Mouse (Mus musculus): ENCODE data around the gene Nbea. TPM values are rescaled to one million over a fixed set of nuclear protein-coding genes. Genes with fewer than 3 reads are reported as not detected.

Nbea gene
- polyA plus RNA-seq, 1 experiment from 2014 or later, result 13.9 TPM

DNA sequence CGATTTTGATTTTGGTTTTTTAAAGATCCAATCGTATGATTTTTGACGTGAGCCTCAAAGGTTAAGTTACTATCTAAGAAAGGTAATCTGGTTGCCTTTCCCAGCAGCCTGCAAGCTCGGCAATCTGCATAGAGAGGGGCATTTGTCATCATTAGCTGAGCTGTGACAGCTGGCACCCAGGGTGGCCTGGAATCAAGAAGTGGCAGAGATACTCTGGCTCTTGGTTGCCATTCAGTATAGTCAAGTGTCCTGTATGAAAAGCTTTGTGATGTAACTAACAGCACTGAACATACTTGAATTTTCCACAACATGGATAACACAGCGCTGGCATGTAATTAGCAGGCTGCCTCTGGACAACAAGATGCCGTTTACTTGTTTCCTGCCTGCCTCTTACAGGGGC, 409.3 kb downstream of the Nbea start:
- peaks cover 19% of the 10 kb centered on the region for H3K27me3 ChIP-seq (ENCODE audit: insufficient read depth, poor library complexity, severe bottlenecking)
- no peaks in the 10 kb centered on the region for H3K9me3 ChIP-seq
- WGBS, result 49% methylated on average over 6 of the region's 6 CpGs
- no peak for DNase-seq (ENCODE audit: low spot score)
- H3K27ac ChIP-seq, result no peak overlapping the region
- peaks cover 18% of the 10 kb centered on the region; the same call in 1 of the 2 replicates for H3K4me1 ChIP-seq (replicated peaks)
- H3K4me3 ChIP-seq, result no peak overlapping the region
- no peaks in the 10 kb centered on the region for H3K36me3 ChIP-seq

DNA sequence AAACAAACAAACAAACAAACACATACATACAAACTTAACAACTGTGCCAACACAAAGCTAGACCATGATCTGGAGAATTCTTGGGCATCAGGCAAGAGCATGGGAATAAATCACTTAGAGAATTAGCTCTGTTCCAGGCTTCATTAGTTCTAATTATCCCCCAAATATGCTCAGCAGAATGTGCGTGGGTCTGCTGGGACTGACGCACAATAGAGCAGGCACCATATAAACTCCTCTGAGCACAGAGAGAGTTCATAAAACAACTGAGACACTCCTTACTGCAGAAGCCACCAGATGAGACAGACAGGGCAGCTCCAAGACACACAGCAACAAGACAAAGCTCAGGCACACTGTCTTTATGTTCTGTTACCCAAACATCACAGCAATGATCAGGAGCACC, 414.2 kb downstream of the Nbea start:
- H3K9me3 ChIP-seq, result no peaks in the 10 kb centered on the region
- peaks cover under 1% of the 10 kb centered on the region; the same call in 1 of the 2 replicates for H3K27me3 ChIP-seq (ENCODE audit: insufficient read depth, poor library complexity, severe bottlenecking)
- H3K4me3 ChIP-seq, result no peak overlapping the region
- 0 out of 2 replicates have a peak, but pooled peaks cover 4% of the 10 kb centered on the region for H3K4me1 ChIP-seq (replicated peaks)
- 77% methylated on average over 2 of the region's 2 CpGs for WGBS
- no peaks in the 10 kb centered on the region for H3K36me3 ChIP-seq
- no peak overlapping the region for H3K27ac ChIP-seq
- DNase-seq (ENCODE audit: low spot score), result no peak

DNA sequence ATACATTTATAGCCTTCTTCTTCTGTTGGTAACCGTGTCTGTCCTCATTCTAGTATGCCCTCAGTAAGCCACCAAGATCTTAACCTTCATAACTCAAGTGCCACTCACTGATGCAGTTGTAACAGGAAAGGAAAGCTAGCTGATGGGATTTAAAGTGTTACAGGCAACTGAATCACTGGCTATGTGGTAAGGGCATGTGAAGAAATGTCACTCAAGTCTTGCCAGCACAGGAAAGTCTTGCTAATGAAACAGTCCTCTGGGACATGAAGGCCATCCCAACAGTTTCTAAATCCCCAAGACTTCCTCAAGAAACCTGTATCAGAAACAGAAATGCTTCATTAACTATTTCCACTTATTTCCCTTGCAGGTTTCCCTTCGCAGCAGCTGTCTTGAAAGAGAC, 414.8 kb downstream of the Nbea start:
- H3K4me1 ChIP-seq (replicated peaks), result no peaks in the 10 kb centered on the region
- 90% methylated on average over 2 of the region's 2 CpGs for WGBS
- peaks cover 7% of the 10 kb centered on the region for H3K27me3 ChIP-seq (ENCODE audit: insufficient read depth, poor library complexity, severe bottlenecking)
- no peak overlapping the region for H3K27ac ChIP-seq
- no peaks in the 10 kb centered on the region for H3K36me3 ChIP-seq
- H3K4me3 ChIP-seq, result no peak overlapping the region
- no peaks in the 10 kb centered on the region for H3K9me3 ChIP-seq
- no peak for DNase-seq (ENCODE audit: low spot score)

DNA sequence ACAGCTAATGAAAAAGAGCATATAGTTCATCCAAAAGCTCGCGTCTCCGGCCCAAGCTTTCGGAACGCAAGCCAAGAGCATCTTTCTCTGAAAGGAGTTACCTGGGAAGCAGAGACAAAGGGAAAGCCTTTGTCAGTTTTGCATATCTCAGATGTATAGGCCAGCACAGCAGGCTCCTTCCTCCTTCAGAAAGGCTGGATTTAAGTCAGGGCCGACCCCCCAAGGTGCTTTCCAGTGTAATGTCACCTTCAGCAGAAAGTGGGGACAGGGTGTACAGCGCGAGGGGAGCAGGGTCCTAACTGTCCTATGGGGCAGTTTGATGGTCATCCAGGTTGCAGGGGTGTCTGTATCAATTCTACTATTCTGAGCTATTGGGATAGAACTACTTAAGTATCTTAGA, 419.9 kb downstream of the Nbea start:
- Histone ChIP-seq H3K4me3 (no peak overlapping the region), H3K4me1 (replicated peaks) (no peaks in the 10 kb centered on the region), H3K9me3 (no peaks in the 10 kb centered on the region), H3K27me3 (ENCODE audit: insufficient read depth, poor library complexity, severe bottlenecking) (peaks cover 21% of the 10 kb centered on the region), H3K27ac (no peak overlapping the region), H3K36me3 (no peaks in the 10 kb centered on the region)
- WGBS, result 23% methylated on average over 8 of the region's 8 CpGs
- DNase-seq (ENCODE audit: low spot score), result no peak

DNA sequence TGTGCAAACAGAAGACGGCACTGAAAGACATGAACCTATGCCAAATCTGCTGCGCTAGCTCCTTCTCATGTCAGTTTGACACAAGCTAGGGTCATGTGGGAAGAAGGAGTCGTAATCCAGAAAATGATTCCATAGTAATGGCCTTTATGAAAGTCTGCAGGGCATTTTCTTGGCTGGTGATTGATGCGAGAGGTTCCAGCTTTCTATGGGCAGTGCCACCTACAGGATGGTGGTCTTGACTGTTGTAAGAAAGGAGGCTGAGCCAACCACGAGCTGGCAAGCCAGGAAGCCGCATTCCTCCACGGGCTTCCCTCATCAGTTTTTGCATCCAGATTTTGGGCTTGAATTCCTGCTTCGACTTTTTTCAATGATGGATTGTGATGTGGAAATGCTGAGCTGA, 425.2 kb downstream of the Nbea start:
- H3K4me3 ChIP-seq, result no peak overlapping the region
- WGBS, result 75% methylated on average over 8 of the region's 8 CpGs
- no peak for DNase-seq (ENCODE audit: low spot score)
- H3K27ac ChIP-seq, result no peak overlapping the region
- no peaks in the 10 kb centered on the region for H3K9me3 ChIP-seq
- H3K36me3 ChIP-seq, result no peaks in the 10 kb centered on the region
- peaks cover 31% of the 10 kb centered on the region for H3K4me1 ChIP-seq (replicated peaks)
- peaks cover 31% of the 10 kb centered on the region for H3K27me3 ChIP-seq (ENCODE audit: insufficient read depth, poor library complexity, severe bottlenecking)

GRCm38 (mm10) chr3:55756602-55757190, 426.8 kb downstream of the Nbea start:
- no peaks in the 10 kb centered on the region for H3K36me3 ChIP-seq
- WGBS, result 69% methylated on average over 11 of the region's 11 CpGs
- peak overlapping the region; percentile 64; the same call in 1 of the 2 replicates for H3K27ac ChIP-seq
- H3K27me3 ChIP-seq (ENCODE audit: insufficient read depth, poor library complexity, severe bottlenecking), result peaks cover 31% of the 10 kb centered on the region
- peaks cover 31% of the 10 kb centered on the region for H3K4me1 ChIP-seq (replicated peaks)
- no peak overlapping the region for H3K4me3 ChIP-seq
- no peak for DNase-seq (ENCODE audit: low spot score)
- H3K9me3 ChIP-seq, result no peaks in the 10 kb centered on the region

DNA sequence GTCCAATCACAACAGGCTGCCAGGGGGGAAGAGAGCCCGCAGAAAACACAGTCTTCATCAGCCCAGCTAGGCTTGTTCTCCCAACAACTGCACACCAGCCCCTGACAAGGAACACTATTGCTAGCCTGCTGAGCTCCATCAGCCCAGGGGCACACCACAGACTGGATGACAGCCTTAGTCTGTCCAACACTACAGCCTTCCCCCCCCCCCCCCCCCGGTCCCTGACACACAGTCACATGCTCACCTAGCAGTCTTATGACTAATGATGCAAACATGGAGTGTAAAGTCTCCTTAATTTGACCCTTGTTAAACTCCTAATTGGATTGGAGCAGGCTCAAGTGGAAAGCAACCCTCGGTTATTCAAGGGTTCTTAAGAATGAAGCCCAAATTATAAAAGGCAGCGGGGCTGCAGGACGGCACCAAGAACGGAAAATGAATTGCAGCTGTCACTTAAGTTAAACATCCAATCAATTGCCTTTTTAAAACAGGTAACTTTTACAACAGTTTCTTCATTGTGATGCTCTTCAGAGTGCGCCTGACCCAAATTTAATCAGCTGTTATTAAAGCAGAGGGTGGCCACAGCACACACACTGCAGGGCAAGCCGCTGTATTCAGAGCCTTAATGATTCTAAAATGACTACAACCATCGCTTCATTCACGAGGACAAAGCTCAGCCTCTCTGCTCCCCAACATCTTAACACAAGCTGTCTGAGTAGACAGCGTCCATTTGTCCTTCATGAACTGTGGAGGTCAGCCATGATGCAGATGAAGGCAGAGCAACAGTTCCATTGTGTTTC, 427.5 kb downstream of the Nbea start:
- peaks cover 38% of the 10 kb centered on the region for H3K4me1 ChIP-seq (replicated peaks)
- WGBS, result 40% methylated on average over 11 of the region's 11 CpGs
- H3K27ac ChIP-seq, result peak overlapping the region; percentile 64
- no peaks in the 10 kb centered on the region for H3K9me3 ChIP-seq
- H3K4me3 ChIP-seq, result 0 out of 2 replicates have a peak overlapping the region, but pooled peaks have one; percentile 4
- H3K27me3 ChIP-seq (ENCODE audit: insufficient read depth, poor library complexity, severe bottlenecking), result peaks cover 31% of the 10 kb centered on the region
- H3K36me3 ChIP-seq, result no peaks in the 10 kb centered on the region
- DNase-seq (ENCODE audit: low spot score), result no peak

- Histone ChIP-seq H3K27me3 (ENCODE audit: insufficient read depth, poor library complexity, severe bottlenecking) (peaks cover 31% of the 10 kb centered on the region), H3K27ac (no peak overlapping the region), H3K36me3 (no peaks in the 10 kb centered on the region), H3K4me3 (no peak overlapping the region), H3K9me3 (no peaks in the 10 kb centered on the region), H3K4me1 (replicated peaks) (peaks cover 40% of the 10 kb centered on the region)
- WGBS, result 76% methylated on average over 6 of the region's 6 CpGs
- no peak for DNase-seq (ENCODE audit: low spot score)
Observed at GRCm38 (mm10) chr3:55754981-55755608, 428.4 kb downstream of the Nbea start.

- no peak overlapping the region for H3K4me3 ChIP-seq
- H3K4me1 ChIP-seq (replicated peaks), result peaks cover 40% of the 10 kb centered on the region
- H3K36me3 ChIP-seq, result no peaks in the 10 kb centered on the region
- DNase-seq (ENCODE audit: low spot score), result no peak
- H3K9me3 ChIP-seq, result no peaks in the 10 kb centered on the region
- WGBS, result 88% methylated on average over 6 of the region's 6 CpGs
- peaks cover 24% of the 10 kb centered on the region for H3K27me3 ChIP-seq (ENCODE audit: insufficient read depth, poor library complexity, severe bottlenecking)
- H3K27ac ChIP-seq, result no peak overlapping the region
Observed at GRCm38 (mm10) chr3:55753872-55754271, 429.6 kb downstream of the Nbea start.

DNA sequence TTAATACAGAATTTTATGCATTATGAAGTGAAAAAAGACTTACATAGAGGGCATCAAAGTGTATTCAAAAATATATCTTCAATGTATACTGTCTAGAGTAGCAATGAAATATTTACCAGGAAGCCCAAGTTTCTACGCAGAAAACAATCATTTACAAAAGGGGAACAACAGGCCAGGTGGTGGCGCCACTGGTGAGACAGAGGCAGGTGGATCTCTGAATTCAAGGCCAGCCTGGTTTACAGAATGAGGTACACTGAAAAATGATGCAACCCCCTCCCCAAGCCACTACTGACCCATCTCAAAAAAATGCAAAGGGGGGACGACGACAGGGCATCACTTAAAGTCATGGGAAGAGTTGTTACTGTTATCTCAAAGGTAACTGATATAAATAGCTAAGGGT, 430.9 kb downstream of the Nbea start:
- H3K4me1 ChIP-seq (replicated peaks), result peaks cover 49% of the 10 kb centered on the region

GRCm38 (mm10) chr3:55751363-55751762, 432.1 kb downstream of the Nbea start:
- peak overlapping the region; percentile 30; the same call in 1 of the 2 replicates for H3K27ac ChIP-seq
- H3K36me3 ChIP-seq, result no peaks in the 10 kb centered on the region
- peaks cover 21% of the 10 kb centered on the region for H3K27me3 ChIP-seq (ENCODE audit: insufficient read depth, poor library complexity, severe bottlenecking)
- 76% methylated on average over 5 of the region's 5 CpGs for WGBS
- H3K9me3 ChIP-seq, result no peaks in the 10 kb centered on the region
- DNase-seq (ENCODE audit: low spot score), result no peak
- H3K4me1 ChIP-seq (replicated peaks), result peaks cover 43% of the 10 kb centered on the region
- no peak overlapping the region for H3K4me3 ChIP-seq

More for the DNA sequence above, 430.9 kb downstream of the Nbea start:
- no peak overlapping the region for H3K27ac ChIP-seq
- no peaks in the 10 kb centered on the region for H3K9me3 ChIP-seq
- no peak overlapping the region for H3K4me3 ChIP-seq
- 76% methylated on average over 4 of the region's 4 CpGs for WGBS
- H3K36me3 ChIP-seq, result no peaks in the 10 kb centered on the region
- H3K27me3 ChIP-seq (ENCODE audit: insufficient read depth, poor library complexity, severe bottlenecking), result peaks cover 20% of the 10 kb centered on the region
- no peak for DNase-seq (ENCODE audit: low spot score)

DNA sequence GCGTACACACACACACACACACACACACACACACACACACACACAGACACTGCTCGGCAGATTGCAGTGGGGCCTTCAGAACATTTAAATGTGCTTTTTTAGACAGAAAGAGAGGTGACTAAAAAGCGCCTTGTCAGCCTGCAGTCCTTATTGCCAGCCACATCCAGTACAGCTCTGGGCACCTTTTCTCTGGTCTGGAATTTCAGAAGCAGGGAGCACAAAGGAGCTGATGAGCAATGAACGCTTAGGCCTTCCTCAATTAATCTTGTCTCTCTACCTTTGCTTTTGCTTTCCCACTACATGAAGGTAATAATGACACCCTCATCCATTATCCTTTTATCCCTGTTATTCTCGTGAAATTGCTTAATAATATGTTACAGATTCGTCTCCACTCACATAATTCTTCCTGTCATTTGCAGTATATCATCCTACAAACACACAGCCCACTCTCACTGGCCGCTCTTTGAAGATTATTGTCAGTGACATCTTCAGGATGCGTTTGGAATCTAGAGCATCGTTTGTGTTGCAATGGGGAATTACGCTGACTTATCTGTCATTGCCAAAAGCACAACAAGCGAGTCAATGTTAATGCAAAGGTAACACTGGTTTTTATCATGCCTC, 432.9 kb downstream of the Nbea start:
- Histone ChIP-seq H3K27me3 (ENCODE audit: insufficient read depth, poor library complexity, severe bottlenecking) (peaks cover 21% of the 10 kb centered on the region), H3K36me3 (no peaks in the 10 kb centered on the region), H3K9me3 (no peaks in the 10 kb centered on the region), H3K4me1 (replicated peaks) (peaks cover 35% of the 10 kb centered on the region), H3K4me3 (no peak overlapping the region), H3K27ac (no peak overlapping the region)
- no peak for DNase-seq (ENCODE audit: low spot score)
- 75% methylated on average over 11 of the region's 11 CpGs for WGBS

Measured in hindbrain, embryonic 10.5 days (tissue).